Mouse (Mus musculus) spleen, adult 2 months (tissue): Measurements from ENCODE around the gene Tcf7l2. TPM values are rescaled to one million over a fixed set of nuclear protein-coding genes. Genes with fewer than 3 reads are reported as not detected.
A peak's percentile ranks its signal among the peaks of the same experiment; 100 is the strongest.

Source experiments
- DNase-seq, 2 experiments: peaks; one replicate each; pipeline versions ENCODE4 v3.0.0 to v3.0.0-alpha.2; 2012 to 2021; ENCODE audit warnings: low spot score in 2 of 2, low read depth in 1 of 2
- H3K27ac ChIP-seq: fragments of 200-500 bp; 2 replicates; pipeline ENCODE4 v1.5.1; 2012; ENCODE audit warnings: low read length, inconsistent platforms; ENCODE audit not compliant: insufficient read depth
- H3K27me3 ChIP-seq: fragments of 200-500 bp; 2 replicates; pipeline ENCODE4 v1.6.1; 2012; ENCODE audit warnings: mild to moderate bottlenecking, moderate library complexity, low read length, inconsistent platforms; ENCODE audit not compliant: control insufficient read depth, insufficient read depth
- H3K36me3 ChIP-seq: fragments of 200-500 bp; 2 replicates; pipeline ENCODE4 v1.6.1; 2012; ENCODE audit warnings: mild to moderate bottlenecking, low read length, inconsistent platforms; ENCODE audit not compliant: control insufficient read depth, insufficient read depth
- H3K4me1 ChIP-seq: fragments of 200-500 bp; 2 replicates; pipeline ENCODE4 v1.6.1; 2011; ENCODE audit warnings: inconsistent platforms; ENCODE audit not compliant: control insufficient read depth, insufficient read depth, insufficient read length
- H3K4me3 ChIP-seq: fragments of 200-500 bp; 2 replicates; pipeline ENCODE4 v1.5.1; 2011; ENCODE audit warnings: mild to moderate bottlenecking, inconsistent platforms; ENCODE audit not compliant: insufficient read depth, insufficient read length; ENCODE audit errors: extremely low read depth
- CTCF ChIP-seq: fragments of 200-500 bp; IDR thresholded peaks from 2 replicates; pipeline ENCODE4 v1.5.1; 2011; ENCODE audit warnings: mild to moderate bottlenecking, inconsistent platforms; ENCODE audit not compliant: insufficient read depth, insufficient read length, insufficient replicate concordance; ENCODE audit errors: extremely low read depth
- POLR2A ChIP-seq: fragments of 200-500 bp; IDR thresholded peaks from 2 replicates; pipeline ENCODE4 v1.6.1; 2011; ENCODE audit warnings: low read depth, low read length, inconsistent platforms
- WGBS: fragments of 180-500 bp; shearing (Covaris S2); methylation state at CpG from one replicate; pipeline ENCODE4 v1.1.7; 2018; 5-methylcytosine and 5-hydroxymethylcytosine counted together
- polyA plus RNA-seq: library from polyadenylated mRNA; depleted of rRNA; stranded (reverse); fragments of >200 nt; gene quantifications from 2 replicates; pipeline ENCODE4 v1.2.3, GENCODE M21; 2012

Tcf7l2 gene
- polyA plus RNA-seq, 1 experiment: 11.3 TPM

- Histone ChIP-seq H3K27ac (no peak overlapping the region), H3K4me1 (no peaks in the 10 kb centered on the region), H3K4me3 (no peak overlapping the region), H3K27me3 (no peaks in the 10 kb centered on the region), H3K36me3 (no peaks in the 10 kb centered on the region)
- TF ChIP-seq CTCF (no peak), POLR2A (no peak)
- 87% methylated on average over 4 of the region's 4 CpGs for WGBS
- no peak for DNase-seq
Measured at GRCm38 (mm10) chr19:55833807-55834385, 92.3 kb downstream of the Tcf7l2 start.

GRCm38 (mm10) chr19:55836930-55837687 is 95.5 kb downstream of the Tcf7l2 start:
- H3K27ac ChIP-seq: no peak overlapping the region
- TF ChIP-seq CTCF (no peak), POLR2A (no peak)
- 92% methylated on average over 5 of the region's 5 CpGs for WGBS
- DNase-seq: no peak
- no peaks in the 10 kb centered on the region; the same call in 1 of the 2 replicates for H3K4me1 ChIP-seq
- H3K27me3 ChIP-seq: no peaks in the 10 kb centered on the region
- no peak overlapping the region for H3K4me3 ChIP-seq
- no peaks in the 10 kb centered on the region for H3K36me3 ChIP-seq

GRCm38 (mm10) chr19:55837924-55838323 is 96.3 kb downstream of the Tcf7l2 start:
- no peaks in the 10 kb centered on the region for H3K36me3 ChIP-seq
- no peak overlapping the region for H3K4me3 ChIP-seq
- DNase-seq: no peak
- H3K27me3 ChIP-seq: no peaks in the 10 kb centered on the region
- no peaks in the 10 kb centered on the region; the same call in 1 of the 2 replicates for H3K4me1 ChIP-seq
- H3K27ac ChIP-seq: no peak overlapping the region
- WGBS: 74% methylated on average over 9 of the region's 9 CpGs
- TF ChIP-seq POLR2A (no peak), CTCF (no peak)

GRCm38 (mm10) chr19:55838389-55839035 is 96.9 kb downstream of the Tcf7l2 start:
- Histone ChIP-seq H3K36me3 (no peaks in the 10 kb centered on the region), H3K27ac (0 out of 2 replicates have a peak overlapping the region, but pooled peaks have one; percentile 27), H3K4me1 (no peaks in the 10 kb centered on the region; the same call in 1 of the 2 replicates), H3K27me3 (no peaks in the 10 kb centered on the region), H3K4me3 (no peak overlapping the region)
- 57% methylated on average over 5 of the region's 5 CpGs for WGBS
- DNase-seq: no peak
- TF ChIP-seq CTCF (no peak), POLR2A (no peak)

GRCm38 (mm10) chr19:55839036-55839555 is 97.5 kb downstream of the Tcf7l2 start:
- 15% methylated on average over 10 of the region's 10 CpGs for WGBS
- H3K4me1 ChIP-seq: no peaks in the 10 kb centered on the region; the same call in 1 of the 2 replicates
- DNase-seq: no peak
- TF ChIP-seq CTCF (no peak), POLR2A (no peak)
- no peaks in the 10 kb centered on the region for H3K27me3 ChIP-seq
- no peak overlapping the region for H3K4me3 ChIP-seq
- H3K36me3 ChIP-seq: no peaks in the 10 kb centered on the region
- H3K27ac ChIP-seq: 0 out of 2 replicates have a peak overlapping the region, but pooled peaks have one; percentile 27

- H3K36me3 ChIP-seq: no peaks in the 10 kb centered on the region
- no peaks in the 10 kb centered on the region for H3K27me3 ChIP-seq
- no peaks in the 10 kb centered on the region; the same call in 1 of the 2 replicates for H3K4me1 ChIP-seq
- TF ChIP-seq POLR2A: no peak
- TF ChIP-seq CTCF: no peak
- no peak overlapping the region for H3K27ac ChIP-seq
- no peak overlapping the region for H3K4me3 ChIP-seq
- no peak for DNase-seq
- WGBS: 75% methylated on average over 10 of the region's 10 CpGs
Measured at GRCm38 (mm10) chr19:55840499-55841121, 99.0 kb downstream of the Tcf7l2 start.
